Mouse (Mus musculus): Measurements from ENCODE around the gene Xpnpep2.

DNA sequence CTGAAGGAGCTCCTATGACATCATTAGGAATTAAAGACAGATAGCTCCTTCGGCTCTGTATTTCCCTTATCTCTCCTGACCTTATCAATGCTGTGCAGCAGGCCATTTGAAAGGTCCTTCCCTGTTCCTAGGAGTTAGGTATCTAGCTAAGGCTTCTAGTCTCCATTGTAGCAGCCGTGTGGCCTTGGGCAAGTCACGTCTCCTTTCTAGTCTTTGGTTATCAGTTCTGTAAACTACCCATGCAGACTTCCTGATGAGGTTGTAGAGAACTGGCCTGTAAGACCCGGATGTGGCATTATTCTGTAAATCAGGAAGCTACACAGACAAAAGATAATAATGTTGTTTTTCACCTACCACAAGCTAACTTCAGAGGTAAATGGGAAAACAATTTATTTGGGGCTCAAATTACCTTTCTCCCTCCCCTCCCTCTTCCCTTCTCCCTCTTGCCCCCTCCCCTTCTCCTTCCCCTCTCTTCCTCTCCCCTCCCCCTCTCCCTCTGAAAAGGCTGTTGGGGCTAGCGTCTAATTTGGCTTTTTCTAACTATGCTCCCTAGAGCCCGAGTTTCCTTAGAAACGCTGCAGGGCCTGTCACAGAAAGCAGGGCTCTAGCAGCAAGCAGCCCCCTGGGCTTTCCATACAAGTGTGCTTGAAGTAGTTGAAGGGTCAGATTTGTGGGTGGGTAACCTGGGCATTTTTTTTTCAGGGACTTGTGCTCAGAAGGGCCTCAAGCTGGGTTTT, 30.2 kb downstream of the Xpnpep2 start:
- TF ChIP-seq CTCF (IDR thresholded peaks at IDR 0.05; ENCODE audit: low read depth) (no peak), EP300 (IDR thresholded peaks at IDR 0.05; ENCODE audit: low read depth) (no peak)

Data from heart, postnatal 0 days (tissue).